Mouse (Mus musculus) monocyte, adult 2 months (primary cell): ENCODE measurements around the gene Cbx7.
"Not testable (repeated sequence)": the region's sequence is repeated elsewhere in the genome, so short reads cannot be mapped to it uniquely, and the experiment has no call there.

Source experiments
- DNase-seq, 2 experiments: peaks; one replicate each; pipeline ENCODE4 v3.0.0; 2022; ENCODE audit warnings: low spot score in 2 of 2, low read depth in 1 of 2

Cbx7 gene

DNA sequence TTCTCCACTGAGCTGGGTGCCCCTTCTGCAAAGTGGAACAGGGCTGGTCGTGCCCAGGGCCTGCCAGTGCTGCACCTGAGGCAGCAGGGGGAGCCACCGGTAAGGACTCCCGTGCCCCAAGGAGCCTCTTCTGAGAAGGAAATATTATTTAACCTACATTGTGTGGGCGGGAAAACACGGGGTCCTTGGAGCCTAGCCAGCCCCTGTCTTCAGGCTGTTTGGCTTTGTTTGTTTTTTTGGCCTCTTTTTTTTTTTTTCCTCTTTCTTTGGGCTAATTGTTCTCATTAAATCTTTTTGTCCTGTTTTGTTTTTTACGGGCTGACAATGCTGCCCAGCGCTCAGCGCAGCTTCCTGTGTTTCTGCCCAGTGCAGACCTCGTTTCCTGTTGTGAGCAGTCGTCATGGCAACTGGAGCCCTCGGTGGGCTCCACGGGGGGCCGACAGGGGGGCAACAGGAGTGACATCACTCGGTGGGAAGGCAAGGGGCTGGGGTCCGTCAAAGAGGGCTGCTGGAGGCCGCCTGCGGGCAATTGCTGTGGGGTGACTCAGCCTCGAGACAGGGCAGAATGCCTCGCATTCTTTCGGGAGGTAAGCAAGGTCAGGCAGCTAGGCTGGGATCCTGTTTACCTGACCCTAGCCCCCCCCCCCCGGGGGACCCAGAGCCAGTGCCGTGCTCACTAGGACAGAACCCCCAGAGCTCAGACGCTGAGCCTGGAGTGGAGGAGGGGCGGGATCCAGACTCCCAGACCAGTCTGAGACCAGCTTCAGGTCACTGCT lies 20.5 kb downstream of the Cbx7 start:
- DNase-seq = no peak

DNA sequence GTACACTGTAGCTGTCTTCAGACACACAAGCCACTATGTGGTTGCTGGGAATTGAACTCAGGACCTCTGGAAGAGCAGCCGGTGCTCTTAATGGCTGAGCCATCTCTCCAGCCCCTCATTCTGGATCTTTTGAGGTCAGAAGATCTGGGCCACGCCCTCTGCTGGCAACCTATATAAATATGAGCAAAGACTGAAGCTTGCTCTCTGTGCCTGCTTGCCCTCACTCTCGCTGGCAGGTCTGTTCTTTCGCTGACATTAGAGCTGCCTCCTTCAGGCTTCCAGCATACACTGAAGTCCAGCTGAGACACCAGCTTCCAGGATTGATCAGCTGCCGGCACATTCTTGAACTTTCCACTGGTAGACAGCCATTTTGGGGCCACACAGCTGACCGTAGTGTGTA lies 23.2 kb downstream of the Cbx7 start:
- DNase-seq = no peak

DNA sequence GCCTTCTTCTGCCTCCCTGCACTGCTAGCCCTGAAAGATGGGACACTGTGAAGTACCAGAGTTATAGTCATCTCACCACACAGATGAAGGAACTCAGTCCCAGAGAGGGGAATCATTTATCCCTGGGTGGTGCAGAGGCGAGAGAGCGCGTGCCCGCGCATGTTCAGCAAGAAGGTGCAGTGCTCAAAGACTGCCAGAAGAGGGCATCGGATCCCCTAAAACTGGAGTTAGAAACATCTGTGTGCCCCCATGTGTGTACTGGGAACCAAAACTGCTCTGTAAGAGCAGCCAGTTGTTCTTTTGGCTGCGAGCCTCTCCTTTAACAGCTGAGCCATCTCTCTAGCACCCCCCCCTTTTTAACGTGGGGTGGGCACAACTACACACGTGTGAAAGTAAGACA lies 24.1 kb downstream of the Cbx7 start:
- no peak for DNase-seq

GRCm38 (mm10) chr15:79946022-79946421 lies 24.9 kb downstream of the Cbx7 start:
- peak; percentile 55 to 80 for DNase-seq

GRCm38 (mm10) chr15:79944948-79945347 lies 26.0 kb downstream of the Cbx7 start:
- no peak for DNase-seq

GRCm38 (mm10) chr15:79943584-79943983 lies 27.3 kb downstream of the Cbx7 start:
- no peak for DNase-seq

- DNase-seq = no peak
Observed at GRCm38 (mm10) chr15:79942541-79942940, 28.4 kb downstream of the Cbx7 start.

DNA sequence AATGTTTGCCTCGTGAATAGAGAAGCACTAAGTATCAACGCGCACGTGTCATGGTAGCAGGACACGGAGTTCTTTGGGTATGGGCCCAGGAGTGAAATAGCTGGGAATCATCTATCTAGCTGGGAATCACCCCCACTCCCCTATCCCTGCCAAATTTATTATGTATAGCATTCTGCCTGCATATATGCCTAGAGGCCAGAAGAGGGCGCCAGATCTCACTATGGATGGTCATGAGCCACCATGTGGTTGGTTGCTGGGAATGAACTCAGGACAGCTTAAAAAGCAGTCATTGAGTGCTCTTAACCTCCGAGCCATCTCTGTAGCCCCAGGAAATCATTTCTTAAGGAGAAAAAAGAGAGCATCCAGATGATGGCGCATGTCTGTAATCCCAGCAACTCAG lies 30.0 kb downstream of the Cbx7 start:
- peak in 1 of 2 experiments; percentile 19 for DNase-seq

- DNase-seq = no peak
Observed at GRCm38 (mm10) chr15:79939913-79940312, 31.0 kb downstream of the Cbx7 start.

GRCm38 (mm10) chr15:79939501-79939900 lies 31.4 kb downstream of the Cbx7 start:
- not testable (repeated sequence) for DNase-seq

DNA sequence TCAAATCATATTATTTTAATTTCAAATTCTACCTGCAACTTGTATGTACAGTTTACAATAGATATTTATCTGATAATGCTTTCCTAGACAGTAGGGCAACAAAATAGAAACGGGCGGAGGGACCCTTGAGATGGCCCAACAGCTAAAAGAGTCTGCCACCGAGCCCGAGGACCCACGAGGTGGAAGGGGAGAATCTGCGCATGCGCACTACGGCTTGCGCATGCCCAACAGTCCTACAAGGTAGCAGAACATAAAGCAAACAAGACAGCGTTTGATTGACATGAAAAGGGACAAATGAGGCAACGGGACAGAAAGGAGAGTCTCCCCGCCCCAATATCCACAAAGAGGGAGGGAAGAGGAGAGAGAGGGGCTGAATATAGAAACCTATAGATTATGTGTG lies 31.9 kb downstream of the Cbx7 start:
- no peak for DNase-seq

- DNase-seq = no peak
Observed at GRCm38 (mm10) chr15:79936374-79936751, 34.6 kb downstream of the Cbx7 start.

DNA sequence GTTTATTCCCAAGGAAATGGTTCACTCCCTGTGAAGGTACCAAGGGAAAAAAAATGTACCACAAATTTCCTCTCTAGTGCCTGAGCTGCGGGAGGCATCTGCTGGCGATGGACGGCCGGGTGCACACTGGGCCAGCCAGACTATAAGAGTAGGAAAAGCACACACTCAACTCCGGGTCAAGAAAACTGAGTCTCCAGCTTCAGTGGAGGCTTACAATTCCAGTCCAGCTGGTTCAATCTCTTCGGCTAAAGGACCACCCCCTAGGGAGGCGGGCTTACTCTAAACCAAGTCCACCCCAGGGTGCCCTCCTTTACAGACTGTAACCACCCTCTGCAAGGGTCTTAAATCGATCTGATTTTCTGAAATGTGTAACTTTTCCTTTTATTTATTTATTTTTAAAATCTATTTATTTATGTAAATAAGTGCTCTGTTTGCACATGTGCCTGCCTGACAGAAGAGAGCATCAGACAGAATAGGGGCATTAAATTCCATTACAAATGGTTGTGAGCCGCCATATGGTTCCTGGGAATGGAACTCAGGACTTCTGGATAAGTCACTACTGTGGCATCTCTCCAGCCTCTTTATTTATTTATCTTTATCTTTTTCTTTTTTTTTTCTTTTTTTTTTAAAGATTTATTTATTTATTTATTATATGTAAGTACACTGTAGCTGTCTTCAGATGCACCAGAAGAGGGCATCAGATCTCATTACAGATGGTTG lies 35.1 kb downstream of the Cbx7 start:
- no peak for DNase-seq

GRCm38 (mm10) chr15:79934776-79935175 lies 36.1 kb downstream of the Cbx7 start:
- no peak for DNase-seq

DNA sequence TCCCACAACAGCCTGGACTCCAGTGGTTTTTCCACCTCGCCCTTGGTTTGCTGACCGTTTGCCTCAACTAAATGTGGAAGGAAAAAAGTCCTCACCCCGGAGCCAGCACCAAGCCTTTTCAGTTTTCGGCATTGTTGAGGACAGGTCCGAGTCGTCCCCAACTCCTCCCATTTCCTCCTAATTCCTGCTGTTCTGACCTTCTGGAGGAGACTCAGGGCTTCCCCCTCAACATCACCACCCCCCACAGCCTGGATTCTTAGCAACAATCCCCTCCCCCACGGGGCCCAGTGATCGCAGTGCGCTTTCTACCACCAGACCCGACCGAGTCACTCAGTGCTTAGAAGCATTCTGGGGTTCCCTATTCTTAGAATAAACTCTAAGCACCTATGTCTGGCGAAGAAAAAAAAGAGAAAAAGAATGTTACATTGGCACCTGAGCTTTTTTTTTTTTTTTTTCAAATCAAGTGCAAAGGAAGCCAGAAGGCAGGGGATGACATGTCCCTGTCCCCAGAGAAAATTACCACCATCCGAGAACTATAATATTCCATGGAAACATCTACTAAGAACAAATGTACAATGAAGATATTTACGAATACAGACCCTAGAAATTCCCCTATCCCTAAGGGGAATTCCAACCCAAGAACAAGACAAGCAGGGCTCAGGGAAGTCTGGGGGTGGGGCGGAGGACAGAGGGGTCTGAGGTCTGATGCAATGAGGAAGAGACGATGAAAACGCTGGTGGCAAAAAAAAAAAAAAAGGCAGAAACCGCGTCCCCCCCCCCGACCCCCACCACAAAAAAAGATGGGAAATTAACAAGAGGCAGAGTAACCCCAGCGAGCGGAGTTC lies 37.0 kb downstream of the Cbx7 start:
- DNase-seq = no peak

- DNase-seq = no peak
Observed at GRCm38 (mm10) chr15:79933052-79933669, 37.8 kb downstream of the Cbx7 start.

DNA sequence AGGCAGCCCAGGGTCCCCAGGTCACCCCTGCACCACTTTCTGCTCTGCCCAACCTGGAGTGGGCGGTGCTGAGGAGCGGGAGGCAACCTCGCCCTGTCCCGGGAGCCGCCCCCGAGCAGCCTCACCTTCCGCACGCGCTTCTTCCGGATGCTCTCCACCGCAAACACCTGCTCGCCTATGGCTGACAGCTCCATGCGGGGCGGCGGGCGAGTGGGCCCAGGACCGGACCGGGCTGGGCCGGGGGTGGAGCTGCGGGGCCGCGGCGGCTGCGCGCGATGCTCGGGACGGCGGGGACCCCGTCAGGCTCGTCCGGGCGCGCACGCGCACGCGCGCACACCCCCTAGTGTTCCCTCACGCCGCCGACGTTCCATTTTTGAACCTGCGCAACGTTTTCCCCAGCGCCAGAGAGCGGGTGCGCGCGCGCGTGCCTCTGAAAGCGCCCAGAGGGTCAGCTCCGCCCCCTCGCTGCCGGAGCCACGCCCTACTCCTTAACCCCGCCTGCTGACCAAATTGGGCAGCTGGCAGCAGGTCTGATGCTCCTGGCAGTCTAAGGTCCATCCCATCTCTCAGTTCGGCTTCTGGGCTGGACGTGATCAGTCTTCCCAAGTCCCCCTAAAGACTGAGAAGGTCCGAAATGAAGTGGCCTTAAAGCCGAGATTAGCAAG lies 38.5 kb downstream of the Cbx7 start:
- DNase-seq = peak; percentile 45 to 81

DNA sequence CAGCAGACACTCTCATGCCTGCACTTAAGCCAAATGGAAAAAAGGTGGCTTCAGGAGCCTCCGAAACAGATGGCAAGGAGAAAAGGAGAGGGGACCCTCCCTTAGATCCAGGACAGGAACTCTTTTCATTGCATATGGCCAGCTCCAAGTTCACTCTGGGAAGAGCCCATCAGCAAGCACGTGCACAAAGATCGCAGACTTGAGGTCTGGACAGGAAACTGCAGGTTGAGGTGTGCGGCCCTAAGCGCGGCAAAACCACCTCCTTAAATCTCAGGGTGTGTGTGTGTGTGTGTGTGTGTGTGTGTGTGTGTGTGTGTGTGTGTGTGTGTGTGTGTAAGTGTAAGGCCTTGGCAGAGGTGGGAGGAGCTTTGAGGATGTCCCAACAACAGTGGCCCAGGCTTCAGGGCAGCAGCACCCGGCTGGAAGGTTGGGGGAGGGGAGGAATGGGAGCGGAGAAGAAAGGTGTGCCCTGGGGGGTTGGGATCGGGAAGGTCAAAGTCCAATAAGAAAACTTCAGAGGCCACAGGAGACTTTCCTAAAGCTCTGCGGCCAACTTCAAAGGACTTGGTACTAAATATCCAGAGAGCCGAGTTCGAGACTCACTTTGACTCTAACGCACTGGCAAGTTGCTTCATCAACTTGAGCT lies 39.3 kb downstream of the Cbx7 start:
- no peak for DNase-seq

DNA sequence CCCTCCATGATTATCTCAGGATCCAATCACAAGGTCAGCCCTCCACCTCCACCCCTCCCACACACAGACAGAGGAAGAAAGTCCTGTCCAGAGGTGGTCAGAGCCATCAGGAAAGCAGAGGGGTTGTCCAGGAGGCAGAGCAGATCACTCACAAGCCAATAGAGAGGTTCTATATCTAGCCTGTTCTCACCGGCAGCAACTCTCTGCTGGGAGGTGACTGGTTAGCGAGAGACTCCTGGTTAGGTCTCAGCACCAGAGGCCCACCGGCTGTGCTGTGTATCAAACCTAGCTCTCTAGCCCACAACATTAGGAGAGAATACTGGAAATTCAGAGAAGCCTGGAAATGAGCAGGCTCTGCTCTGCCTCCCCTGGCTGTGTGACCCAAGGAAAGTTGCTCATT lies 41.2 kb downstream of the Cbx7 start:
- DNase-seq = no peak

DNA sequence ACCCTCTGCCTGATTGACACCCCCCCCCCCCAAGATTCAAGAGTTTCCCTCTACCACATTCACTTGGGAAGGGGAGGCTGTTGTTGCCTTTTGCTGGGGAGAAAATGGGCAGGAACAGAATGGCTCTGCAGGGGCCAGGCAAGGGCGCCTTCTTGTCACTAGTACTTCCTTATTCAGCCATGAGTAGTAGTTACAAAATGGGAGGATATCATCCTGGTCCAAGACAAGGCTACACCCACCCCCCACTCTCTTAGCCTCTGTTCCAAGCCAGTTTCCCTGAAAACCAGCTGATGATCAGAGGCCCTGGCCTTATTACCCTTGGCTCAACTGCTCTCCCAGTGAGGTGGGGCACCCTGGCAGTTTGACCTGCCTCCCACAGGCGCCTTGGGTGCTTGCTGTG lies 42.2 kb downstream of the Cbx7 start:
- DNase-seq = no peak
